Mouse (Mus musculus): Measurements from ENCODE around the gene Gm2431. TPM values are rescaled to one million over a fixed set of nuclear protein-coding genes. Genes with fewer than 3 reads are reported as not detected.
"Not testable (repeated sequence)": the region's sequence is repeated elsewhere in the genome, so short reads cannot be mapped to it uniquely, and the experiment has no call there.

Gene Gm2431
- polyA plus RNA-seq, 1 experiment from 2014 or later, result not detected

DNA sequence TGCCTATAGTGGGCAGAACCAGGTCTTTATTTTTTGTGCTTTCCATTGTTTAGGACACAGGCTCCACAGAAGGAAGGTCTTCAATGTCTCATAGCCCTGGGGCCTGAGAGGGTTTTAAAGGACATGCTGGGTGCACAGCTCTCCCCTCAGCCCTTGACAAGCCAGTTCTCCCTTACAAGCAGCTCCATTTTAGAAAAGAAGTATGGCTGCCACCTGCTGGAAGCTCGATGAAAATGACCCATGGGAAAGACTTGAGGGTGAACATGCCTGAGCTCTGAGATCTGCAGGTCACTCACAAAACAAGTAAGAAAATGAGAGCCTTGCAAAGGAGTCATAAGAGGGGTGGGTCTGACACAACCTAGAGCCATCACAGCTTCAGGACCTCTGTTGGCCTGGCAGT is 8.3 kb downstream of the Gm2431 start:
- Histone ChIP-seq H3K4me1 (replicated peaks; ENCODE audit: control insufficient read depth, insufficient read depth, low read length) (no peaks in the 10 kb centered on the region), H3K4me2 (no peak overlapping the region), H3K36me3 (ENCODE audit: control insufficient read depth, insufficient read depth, low read length) (no peaks in the 10 kb centered on the region), H3K9me3 (ENCODE audit: control insufficient read depth, low read length) (no peaks in the 10 kb centered on the region), H3K27me3 (replicated peaks; ENCODE audit: control insufficient read depth, insufficient read depth, low read length) (no peaks in the 10 kb centered on the region; the same call in 1 of the 2 replicates), H3K9ac (ENCODE audit: low read depth, low read length) (no peak overlapping the region), H3K27ac (ENCODE audit: low read depth, low read length) (no peak overlapping the region), H3K4me3 (ENCODE audit: low read depth, low read length) (no peak overlapping the region)
- WGBS, result 0% methylated on average over 1 of the region's 1 CpGs
- DNase-seq (ENCODE audit: low spot score) (no peak), ATAC-seq (replicated peaks; ENCODE audit: low FRiP score) (no peak)

DNA sequence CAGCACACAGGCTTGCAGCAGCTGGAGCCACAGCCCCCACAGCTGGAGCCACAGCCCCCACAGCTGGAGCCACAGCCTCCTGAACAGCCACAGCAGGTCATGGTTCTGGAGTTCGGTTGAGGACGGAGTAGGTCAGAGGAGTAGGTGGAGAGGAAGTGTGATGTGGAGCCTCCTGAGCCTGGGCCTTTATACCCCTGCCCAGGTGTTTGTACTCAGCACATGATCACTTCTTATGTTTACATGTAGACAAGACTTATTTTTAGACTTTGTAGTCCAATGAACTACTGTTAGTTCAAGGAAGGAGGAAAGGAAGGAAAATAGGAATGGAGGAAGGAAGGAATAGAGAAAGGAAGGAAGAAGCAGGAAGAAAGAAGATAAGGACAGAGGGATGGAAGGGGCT is 17.2 kb downstream of the Gm2431 start, which contains the start of gene Gm40460:
Gene Gm40460, minus strand, starts transcription at position 101 of the 400 bp plus-strand sequence.
- ATAC-seq (replicated peaks; ENCODE audit: low FRiP score) (no peak), DNase-seq (ENCODE audit: low spot score) (no peak)
- H3K4me3 ChIP-seq (ENCODE audit: low read depth, low read length), result no peak within 1 kb of the TSS
- 0 out of 2 replicates have a peak, but pooled peaks cover 3% of the 10 kb centered on the region for H3K9me3 ChIP-seq (ENCODE audit: control insufficient read depth, low read length)
- WGBS, result 46% methylated on average over 2 of the region's 2 CpGs
- no peak within 1 kb of the TSS for H3K4me2 ChIP-seq
- no peak within 1 kb of the TSS for H3K9ac ChIP-seq (ENCODE audit: low read depth, low read length)
- H3K36me3 ChIP-seq (ENCODE audit: control insufficient read depth, insufficient read depth, low read length), result no peaks in the 10 kb centered on the region
- no peaks in the 10 kb centered on the region for H3K27me3 ChIP-seq (replicated peaks; ENCODE audit: control insufficient read depth, insufficient read depth, low read length)
- no peaks in the 10 kb centered on the region for H3K4me1 ChIP-seq (replicated peaks; ENCODE audit: control insufficient read depth, insufficient read depth, low read length)
- no peak within 1 kb of the TSS for H3K27ac ChIP-seq (ENCODE audit: low read depth, low read length)

DNA sequence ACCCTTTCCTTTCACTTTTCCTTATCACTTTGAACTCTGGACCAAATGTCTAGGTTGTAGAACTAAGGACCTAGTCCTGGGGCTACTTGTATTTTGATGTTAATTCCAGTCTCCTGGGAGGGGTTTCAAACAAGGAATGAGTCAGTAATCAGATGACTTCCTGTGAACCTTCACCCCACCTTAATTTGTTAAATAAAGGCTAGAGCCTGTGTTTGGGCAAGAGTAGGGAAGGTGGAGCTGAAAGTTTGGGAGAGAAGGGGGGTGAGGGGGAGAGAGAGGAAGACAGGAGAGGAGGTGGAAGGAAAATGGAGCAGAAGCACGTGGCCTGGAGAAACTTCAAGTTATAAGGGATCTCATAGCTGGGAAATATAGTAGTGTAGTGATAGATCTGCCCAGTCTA is 26.6 kb downstream of the Gm2431 start:
- no peak overlapping the region for H3K9ac ChIP-seq (ENCODE audit: low read depth, low read length)
- H3K9me3 ChIP-seq (ENCODE audit: control insufficient read depth, low read length), result 0 out of 2 replicates have a peak, but pooled peaks cover 2% of the 10 kb centered on the region
- no peaks in the 10 kb centered on the region for H3K27me3 ChIP-seq (replicated peaks; ENCODE audit: control insufficient read depth, insufficient read depth, low read length)
- no peak overlapping the region for H3K27ac ChIP-seq (ENCODE audit: low read depth, low read length)
- DNase-seq (ENCODE audit: low spot score) (no peak), ATAC-seq (replicated peaks; ENCODE audit: low FRiP score) (no peak)
- H3K4me1 ChIP-seq (replicated peaks; ENCODE audit: control insufficient read depth, insufficient read depth, low read length), result no peaks in the 10 kb centered on the region
- no peak overlapping the region for H3K4me2 ChIP-seq
- H3K4me3 ChIP-seq (ENCODE audit: low read depth, low read length), result no peak overlapping the region
- no peaks in the 10 kb centered on the region for H3K36me3 ChIP-seq (ENCODE audit: control insufficient read depth, insufficient read depth, low read length)
- WGBS, result 25% methylated on average over 1 of the region's 1 CpGs

DNA sequence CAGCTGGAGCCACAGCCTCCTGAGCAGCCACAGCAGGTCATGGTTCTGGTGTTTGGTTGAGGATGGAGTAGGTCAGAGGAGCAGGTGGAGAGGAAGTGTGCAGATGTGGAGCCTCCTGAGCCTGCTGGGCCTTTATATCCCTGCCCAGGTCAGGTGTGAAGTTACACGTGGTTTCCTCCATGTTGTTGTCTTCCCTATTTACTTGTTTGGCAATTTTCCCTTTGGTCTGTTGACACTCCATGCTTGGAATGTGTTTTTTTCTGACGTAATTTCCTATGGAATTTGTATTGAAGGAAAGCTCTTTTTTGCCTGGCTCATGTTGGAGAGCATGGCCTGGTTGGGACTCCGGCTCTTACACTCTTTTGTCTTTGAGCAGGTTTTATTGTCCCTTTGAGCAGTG is 28.3 kb downstream of the Gm2431 start, which contains the start of gene Krtap5-5:
Gene Krtap5-5, minus strand, starts transcription at position 101 of the 400 bp plus-strand sequence.
- not testable (repeated sequence) for H3K9me3 ChIP-seq (ENCODE audit: control insufficient read depth, low read length); H3K9ac ChIP-seq (ENCODE audit: low read depth, low read length); ATAC-seq (replicated peaks; ENCODE audit: low FRiP score); H3K4me3 ChIP-seq (ENCODE audit: low read depth, low read length); H3K36me3 ChIP-seq (ENCODE audit: control insufficient read depth, insufficient read depth, low read length); DNase-seq (ENCODE audit: low spot score); H3K27ac ChIP-seq (ENCODE audit: low read depth, low read length); H3K4me2 ChIP-seq; H3K27me3 ChIP-seq (replicated peaks; ENCODE audit: control insufficient read depth, insufficient read depth, low read length); H3K4me1 ChIP-seq (replicated peaks; ENCODE audit: control insufficient read depth, insufficient read depth, low read length)
- WGBS, result 43% methylated on average over 3 of the region's 3 CpGs

DNA sequence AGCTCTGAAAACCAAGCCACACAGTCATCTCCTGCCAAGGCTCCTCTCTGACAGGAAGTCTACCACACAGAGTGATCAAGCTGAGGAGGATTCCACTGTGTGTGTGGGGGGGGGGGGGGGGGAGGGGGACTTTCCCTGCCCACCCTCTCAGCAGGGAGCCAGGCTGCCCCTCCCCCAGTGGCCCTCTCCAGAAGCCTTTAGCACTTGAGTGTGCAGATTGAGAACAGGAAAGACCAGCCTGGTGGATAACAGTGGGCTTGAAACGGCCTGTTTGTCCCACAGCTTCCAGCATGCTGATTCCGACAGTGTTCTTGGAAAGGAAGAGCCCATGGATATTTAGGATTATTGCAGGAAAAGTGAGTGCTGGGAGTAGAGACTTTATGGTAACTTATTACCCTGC is 33.6 kb downstream of the Gm2431 start:
- Histone ChIP-seq H3K27me3 (replicated peaks; ENCODE audit: control insufficient read depth, insufficient read depth, low read length) (no peaks in the 10 kb centered on the region), H3K4me3 (ENCODE audit: low read depth, low read length) (no peak overlapping the region)

DNA sequence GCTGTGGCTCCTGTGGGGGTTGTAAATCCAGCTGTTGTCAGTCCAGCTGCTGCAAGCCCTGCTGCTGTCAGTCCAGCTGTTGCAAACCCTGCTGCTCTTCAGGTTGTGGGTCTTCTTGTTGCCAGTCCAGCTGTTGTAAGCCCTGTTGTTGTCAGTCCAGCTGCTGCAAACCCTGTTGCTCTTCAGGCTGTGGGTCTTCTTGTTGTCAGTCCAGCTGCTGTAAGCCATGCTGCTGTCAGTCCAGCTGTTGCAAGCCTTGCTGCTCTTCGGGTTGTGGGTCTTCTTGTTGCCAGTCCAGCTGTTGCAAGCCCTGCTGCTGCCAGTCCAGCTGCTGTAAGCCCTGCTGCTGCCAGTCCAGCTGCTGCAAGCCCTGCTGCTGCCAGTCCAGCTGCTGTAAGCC is 46.0 kb downstream of the Gm2431 start:
- H3K36me3 ChIP-seq (ENCODE audit: control insufficient read depth, insufficient read depth, low read length); H3K27me3 ChIP-seq (replicated peaks; ENCODE audit: control insufficient read depth, insufficient read depth, low read length); ATAC-seq (replicated peaks; ENCODE audit: low FRiP score); H3K4me1 ChIP-seq (replicated peaks; ENCODE audit: control insufficient read depth, insufficient read depth, low read length); H3K4me3 ChIP-seq (ENCODE audit: low read depth, low read length); H3K27ac ChIP-seq (ENCODE audit: low read depth, low read length); H3K9ac ChIP-seq (ENCODE audit: low read depth, low read length); H3K9me3 ChIP-seq (ENCODE audit: control insufficient read depth, low read length); H3K4me2 ChIP-seq; DNase-seq (ENCODE audit: low spot score): not testable (repeated sequence)
- 44% methylated on average over 1 of the region's 1 CpGs for WGBS

More for the DNA sequence above, 33.6 kb downstream of the Gm2431 start:
- 42% methylated on average over 2 of the region's 2 CpGs for WGBS
- H3K27ac ChIP-seq (ENCODE audit: low read depth, low read length), result no peak overlapping the region
- H3K36me3 ChIP-seq (ENCODE audit: control insufficient read depth, insufficient read depth, low read length), result no peaks in the 10 kb centered on the region
- no peaks in the 10 kb centered on the region for H3K9me3 ChIP-seq (ENCODE audit: control insufficient read depth, low read length)
- DNase-seq (ENCODE audit: low spot score) (no peak), ATAC-seq (replicated peaks; ENCODE audit: low FRiP score) (no peak)
- H3K4me2 ChIP-seq, result no peak overlapping the region
- H3K9ac ChIP-seq (ENCODE audit: low read depth, low read length), result no peak overlapping the region
- H3K4me1 ChIP-seq (replicated peaks; ENCODE audit: control insufficient read depth, insufficient read depth, low read length), result no peaks in the 10 kb centered on the region

DNA sequence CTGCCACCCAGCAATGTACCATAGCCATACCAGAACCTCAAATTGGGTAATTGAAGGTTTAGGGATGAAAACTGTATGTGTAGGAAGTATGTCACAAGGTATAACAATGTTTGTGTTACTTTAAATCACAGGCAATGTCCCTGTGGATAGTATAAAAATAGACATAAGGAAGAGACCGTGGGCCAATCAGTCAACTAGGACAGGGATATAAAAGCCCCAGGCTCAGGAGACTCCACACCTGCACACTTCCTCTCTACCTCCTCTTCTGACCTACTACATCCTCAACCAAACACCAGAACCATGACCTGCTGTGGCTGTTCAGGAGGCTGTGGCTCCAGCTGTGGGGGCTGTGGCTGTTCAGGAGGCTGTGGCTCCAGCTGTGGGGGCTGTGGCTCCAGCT is 46.6 kb downstream of the Gm2431 start, which contains the start of gene Gm7579:
Gene Gm7579, plus strand, starts transcription at position 301 of the 400 bp plus-strand sequence.
- Histone ChIP-seq H3K9ac (ENCODE audit: low read depth, low read length) (no peak within 1 kb of the TSS), H3K27ac (ENCODE audit: low read depth, low read length) (no peak within 1 kb of the TSS), H3K4me3 (ENCODE audit: low read depth, low read length) (no peak within 1 kb of the TSS), H3K36me3 (ENCODE audit: control insufficient read depth, insufficient read depth, low read length) (no peaks in the 10 kb centered on the region), H3K9me3 (ENCODE audit: control insufficient read depth, low read length) (no peaks in the 10 kb centered on the region), H3K4me2 (no peak within 1 kb of the TSS), H3K4me1 (replicated peaks; ENCODE audit: control insufficient read depth, insufficient read depth, low read length) (no peaks in the 10 kb centered on the region), H3K27me3 (replicated peaks; ENCODE audit: control insufficient read depth, insufficient read depth, low read length) (no peaks in the 10 kb centered on the region)
- WGBS, result 51% methylated on average over 1 of the region's 1 CpGs
- ATAC-seq (replicated peaks; ENCODE audit: low FRiP score) (no peak), DNase-seq (ENCODE audit: low spot score) (no peak)

Other genes with a start within 250 kb of the Gm2431 start
- gene Mob2, start 197.3 kb downstream of the Gm2431 start, polyA plus RNA-seq (2014; fragmentation: Nextera tagmentation; extraction: Ambion mirVana), result 63.1 and 67.1 TPM in 2 replicates
- 2.5 and 2.6 TPM in 2 replicates for gene Dusp8, start 162.5 kb downstream of the Gm2431 start, polyA plus RNA-seq (2014; fragmentation: Nextera tagmentation; extraction: Ambion mirVana)
- not detected in 2 replicates for gene Gm45618, start 137.6 kb downstream of the Gm2431 start, polyA plus RNA-seq (2014; fragmentation: Nextera tagmentation; extraction: Ambion mirVana)
- gene Gm39115, start 122.3 kb downstream of the Gm2431 start, polyA plus RNA-seq (2014; fragmentation: Nextera tagmentation; extraction: Ambion mirVana), result not detected in 2 replicates
- gene Gm45337, start 113.7 kb downstream of the Gm2431 start, polyA plus RNA-seq (2014; fragmentation: Nextera tagmentation; extraction: Ambion mirVana), result not detected in 2 replicates
- gene Gm29735, start 101.2 kb downstream of the Gm2431 start, polyA plus RNA-seq (2014; fragmentation: Nextera tagmentation; extraction: Ambion mirVana), result not detected in 2 replicates
- not detected in 2 replicates for gene Gm4553, start 92.6 kb downstream of the Gm2431 start, polyA plus RNA-seq (2014; fragmentation: Nextera tagmentation; extraction: Ambion mirVana)
- not detected in 2 replicates for gene Krtap5-2, start 82.3 kb downstream of the Gm2431 start, polyA plus RNA-seq (2014; fragmentation: Nextera tagmentation; extraction: Ambion mirVana)
- not detected in 2 replicates for gene Gm10153, start 68.0 kb downstream of the Gm2431 start, polyA plus RNA-seq (2014; fragmentation: Nextera tagmentation; extraction: Ambion mirVana)
- gene Krtap5-3, start 57.0 kb downstream of the Gm2431 start, polyA plus RNA-seq (2014; fragmentation: Nextera tagmentation; extraction: Ambion mirVana), result not detected in 2 replicates
- gene Gm7579, start 46.5 kb downstream of the Gm2431 start, polyA plus RNA-seq (2014; fragmentation: Nextera tagmentation; extraction: Ambion mirVana), result not detected in 2 replicates
- gene Krtap5-5, start 28.4 kb downstream of the Gm2431 start, polyA plus RNA-seq (2014; fragmentation: Nextera tagmentation; extraction: Ambion mirVana), result not detected in 2 replicates
- gene Gm40460, start 17.3 kb downstream of the Gm2431 start, polyA plus RNA-seq (2014; fragmentation: Nextera tagmentation; extraction: Ambion mirVana), result not detected in 2 replicates
- not detected in 2 replicates for gene Gm4559, start 16.0 kb upstream of the Gm2431 start, polyA plus RNA-seq (2014; fragmentation: Nextera tagmentation; extraction: Ambion mirVana)
- gene Krtap5-1, start 38.8 kb upstream of the Gm2431 start, polyA plus RNA-seq (2014; fragmentation: Nextera tagmentation; extraction: Ambion mirVana), result not detected in 2 replicates
- not detected in 2 replicates for gene Krtap5-4, start 45.2 kb upstream of the Gm2431 start, polyA plus RNA-seq (2014; fragmentation: Nextera tagmentation; extraction: Ambion mirVana)
- 1.8 and 2.4 TPM in 2 replicates for gene Ifitm10, start 115.4 kb upstream of the Gm2431 start, polyA plus RNA-seq (2014; fragmentation: Nextera tagmentation; extraction: Ambion mirVana)
- not detected in 2 replicates for gene Gm49369, start 124.3 kb upstream of the Gm2431 start, polyA plus RNA-seq (2014; fragmentation: Nextera tagmentation; extraction: Ambion mirVana)
- gene Ctsd, start 129.7 kb upstream of the Gm2431 start, polyA plus RNA-seq (2014; fragmentation: Nextera tagmentation; extraction: Ambion mirVana), result 316 and 340 TPM in 2 replicates
- 0.41 and 0.42 TPM in 2 replicates for gene Syt8, start 176.5 kb upstream of the Gm2431 start, polyA plus RNA-seq (2014; fragmentation: Nextera tagmentation; extraction: Ambion mirVana)
- gene Tnni2, start 183.5 kb upstream of the Gm2431 start, polyA plus RNA-seq (2014; fragmentation: Nextera tagmentation; extraction: Ambion mirVana), result 1.9 and 3.7 TPM in 2 replicates
- gene Lsp1, start 202.5 kb upstream of the Gm2431 start, polyA plus RNA-seq (2014; fragmentation: Nextera tagmentation; extraction: Ambion mirVana), result 19.2 and 20.7 TPM in 2 replicates
- 1.5 and 2.4 TPM in 2 replicates for gene Tnnt3, start 240.5 kb upstream of the Gm2431 start, polyA plus RNA-seq (2014; fragmentation: Nextera tagmentation; extraction: Ambion mirVana)

All from liver, embryonic 11.5 days (tissue).